Mouse (Mus musculus) bone marrow, adult 2 months (tissue): ENCODE measurements around the gene Olfr1158. TPM values are rescaled to one million over a fixed set of nuclear protein-coding genes. Genes with fewer than 3 reads are reported as not detected.
"Not testable (repeated sequence)": the region's sequence is repeated elsewhere in the genome, so short reads cannot be mapped to it uniquely, and the experiment has no call there.

ENCODE experiments used
- H3K27ac ChIP-seq: fragments of 200-500 bp; 2 replicates; pipeline ENCODE4 v1.5.1; 2012; ENCODE audit warnings: low read depth, mild to moderate bottlenecking, control low read depth, inconsistent platforms, low read length; ENCODE audit not compliant: control insufficient read depth, poor library complexity, insufficient read depth
- H3K4me1 ChIP-seq: fragments of 200-500 bp; 2 replicates; pipeline ENCODE4 v1.6.1; 2011; ENCODE audit warnings: low read length; ENCODE audit not compliant: control insufficient read depth, insufficient read depth
- H3K4me3 ChIP-seq: fragments of 200-500 bp; replicated peaks from 2 replicates; pipeline ENCODE3; 2011; ENCODE audit warnings: mild to moderate bottlenecking, low read depth, low read length, control low read depth; ENCODE audit not compliant: control insufficient read depth
- CTCF ChIP-seq: fragments of 200-500 bp; IDR thresholded peaks from 2 replicates; pipeline ENCODE4 v1.5.1; 2011; ENCODE audit warnings: low read length, control low read depth; ENCODE audit not compliant: control insufficient read depth, insufficient read depth
- POLR2A ChIP-seq: fragments of 200-500 bp; IDR thresholded peaks from 2 replicates; pipeline ENCODE4 v1.6.1; 2011; ENCODE audit warnings: low read depth, mild to moderate bottlenecking, control low read depth, low read length, borderline replicate concordance; ENCODE audit not compliant: control insufficient read depth
- WGBS: fragments of 180-500 bp; shearing (Covaris S2); methylation state at CpG from one replicate; pipeline ENCODE4 v1.1.7; 2018; 5-methylcytosine and 5-hydroxymethylcytosine counted together
- polyA plus RNA-seq: library from polyadenylated mRNA; stranded (reverse); fragments of >200 nt; gene quantifications from 2 replicates; pipeline ENCODE4 v1.2.4, GENCODE M21; 2011; ENCODE audit warnings: low replicate concordance; ENCODE audit not compliant: missing spikeins, insufficient read depth, insufficient read length

Gene Olfr1158
- not detected in 2 replicates for polyA plus RNA-seq

DNA sequence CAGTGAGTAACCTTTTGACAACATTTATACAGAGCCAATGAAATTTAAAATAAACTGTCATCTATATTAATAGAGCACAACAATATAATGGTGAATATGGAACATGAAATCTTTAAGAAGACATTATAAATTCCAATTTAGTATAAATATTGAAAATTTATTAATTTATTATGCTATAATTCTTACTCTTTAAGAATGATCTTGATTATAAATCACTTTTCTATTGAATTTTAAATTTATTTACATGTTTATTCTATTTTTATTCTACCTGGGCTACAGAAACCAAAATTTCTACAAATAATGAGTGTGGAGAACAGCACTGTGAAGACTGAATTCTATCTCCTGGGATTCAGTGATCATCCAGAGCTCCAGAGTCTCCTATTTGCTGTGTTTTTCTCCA is at the start of gene Olfr1158:
Olfr1158 (plus strand) TSS at position 301 of the 400 bp plus-strand sequence.
- TF ChIP-seq CTCF (no peak), POLR2A (no peak)

DNA sequence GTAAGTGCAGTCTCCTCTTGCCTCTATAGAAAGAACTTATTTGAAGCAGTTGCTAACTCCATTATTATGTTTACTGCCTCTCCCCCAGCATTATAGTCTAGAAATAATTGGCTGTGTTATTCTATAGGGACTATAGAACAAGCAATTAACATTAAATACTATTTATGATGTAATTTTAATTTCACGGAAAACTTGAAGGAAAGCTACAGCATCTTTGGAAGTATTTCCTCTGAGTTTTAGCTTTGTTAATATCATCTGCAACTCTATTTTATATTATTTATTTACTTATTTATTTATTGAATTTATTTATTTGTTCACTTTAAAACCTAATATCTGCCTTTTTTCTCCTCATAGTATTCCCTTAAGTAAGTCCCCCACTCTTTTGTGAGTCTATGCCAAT is 44.9 kb upstream of the Olfr1158 start, which contains the start of gene Olfr1155:
Olfr1155 (minus strand) TSS at position 101 of the 400 bp plus-strand sequence.
- H3K27ac ChIP-seq, result no peak within 1 kb of the TSS
- no peak within 1 kb of the TSS for H3K4me3 ChIP-seq
- no peak for TF ChIP-seq POLR2A
- 86% methylated on average over 1 of the region's 1 CpGs for WGBS
- no peaks in the 10 kb centered on the region for H3K4me1 ChIP-seq

More for the DNA sequence above, at the start of gene Olfr1158:
- Histone ChIP-seq H3K27ac (no peak within 1 kb of the TSS), H3K4me3 (no peak within 1 kb of the TSS), H3K4me1 (no peaks in the 10 kb centered on the region)

DNA sequence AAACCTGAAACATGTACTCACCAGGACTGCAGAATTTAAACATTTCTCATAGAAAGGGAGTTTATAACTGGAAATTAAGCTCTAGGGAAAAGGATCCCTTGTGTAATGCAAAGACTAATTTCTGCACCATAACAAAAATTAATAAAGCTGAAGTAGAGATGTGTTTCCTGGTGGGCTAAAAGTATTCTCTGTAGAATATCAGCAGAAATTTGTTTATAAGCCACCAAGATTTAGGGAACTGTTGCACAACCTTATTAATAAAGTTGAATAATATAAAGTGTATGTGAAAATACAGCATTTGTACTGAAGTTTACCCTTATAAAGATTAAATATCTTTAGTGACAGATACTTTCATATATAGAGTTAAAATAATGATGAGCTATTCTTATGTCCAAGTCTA is 36.9 kb upstream of the Olfr1158 start, which contains the start of gene Olfr1156:
Olfr1156 (minus strand) TSS at position 101 of the 400 bp plus-strand sequence.
- Histone ChIP-seq H3K27ac (no peak within 1 kb of the TSS), H3K4me1 (no peaks in the 10 kb centered on the region), H3K4me3 (no peak within 1 kb of the TSS)
- TF ChIP-seq CTCF (no peak), POLR2A (no peak)

DNA sequence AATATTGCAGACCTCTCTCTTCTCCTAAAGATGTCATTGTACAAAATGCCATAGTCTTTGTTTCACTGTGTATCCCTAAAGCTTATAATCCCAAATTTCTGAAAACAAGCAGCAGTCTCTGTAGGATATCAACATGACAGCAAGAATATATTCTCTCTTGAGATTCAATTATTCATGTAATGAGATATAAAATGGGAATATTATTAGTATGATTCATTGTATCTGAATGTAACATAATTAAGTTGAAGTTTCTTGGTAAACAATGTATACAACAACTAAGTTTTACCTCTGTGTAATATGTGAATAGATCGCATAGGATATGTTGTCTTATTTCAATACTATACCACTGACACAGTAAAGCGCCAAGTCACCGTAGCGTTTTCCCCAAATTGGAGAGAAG is 21.7 kb upstream of the Olfr1158 start, which contains the start of gene Olfr1157:
Olfr1157 (minus strand) TSS at position 101 of the 400 bp plus-strand sequence.
- WGBS, result 88% methylated on average over 4 of the region's 4 CpGs

DNA sequence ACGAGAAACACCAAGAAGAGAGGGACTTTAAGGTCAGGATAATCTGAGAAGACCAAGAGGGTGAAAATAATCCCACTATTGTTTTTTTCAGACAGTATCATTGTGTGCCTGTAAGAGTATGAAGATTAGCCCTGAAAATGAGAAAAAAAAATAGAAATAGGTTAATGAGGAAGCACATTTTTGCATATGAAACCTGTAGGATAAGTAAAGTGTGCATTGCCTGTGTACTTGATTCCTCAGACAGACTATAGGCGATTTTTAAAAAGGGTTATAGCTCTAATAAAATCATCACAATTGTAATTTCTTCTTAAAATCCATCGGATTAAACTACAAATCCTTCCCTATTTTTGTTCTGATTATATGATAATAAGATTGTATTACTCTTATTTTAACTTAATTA is 15.3 kb upstream of the Olfr1158 start, which contains the start of gene Olfr74:
Olfr74 (minus strand) TSS at position 101 of the 400 bp plus-strand sequence.
- H3K4me1 ChIP-seq, result no peaks in the 10 kb centered on the region
- TF ChIP-seq POLR2A, result no peak
- no peak for TF ChIP-seq CTCF
- no peak within 1 kb of the TSS for H3K4me3 ChIP-seq
- WGBS, result 62% methylated on average over 3 of the region's 3 CpGs
- H3K27ac ChIP-seq, result no peak within 1 kb of the TSS

More for the DNA sequence above, 21.7 kb upstream of the Olfr1158 start, which contains the start of gene Olfr1157:
- TF ChIP-seq CTCF (no peak), POLR2A (no peak)
- Histone ChIP-seq H3K4me3 (no peak within 1 kb of the TSS), H3K4me1 (no peaks in the 10 kb centered on the region), H3K27ac (no peak within 1 kb of the TSS)

DNA sequence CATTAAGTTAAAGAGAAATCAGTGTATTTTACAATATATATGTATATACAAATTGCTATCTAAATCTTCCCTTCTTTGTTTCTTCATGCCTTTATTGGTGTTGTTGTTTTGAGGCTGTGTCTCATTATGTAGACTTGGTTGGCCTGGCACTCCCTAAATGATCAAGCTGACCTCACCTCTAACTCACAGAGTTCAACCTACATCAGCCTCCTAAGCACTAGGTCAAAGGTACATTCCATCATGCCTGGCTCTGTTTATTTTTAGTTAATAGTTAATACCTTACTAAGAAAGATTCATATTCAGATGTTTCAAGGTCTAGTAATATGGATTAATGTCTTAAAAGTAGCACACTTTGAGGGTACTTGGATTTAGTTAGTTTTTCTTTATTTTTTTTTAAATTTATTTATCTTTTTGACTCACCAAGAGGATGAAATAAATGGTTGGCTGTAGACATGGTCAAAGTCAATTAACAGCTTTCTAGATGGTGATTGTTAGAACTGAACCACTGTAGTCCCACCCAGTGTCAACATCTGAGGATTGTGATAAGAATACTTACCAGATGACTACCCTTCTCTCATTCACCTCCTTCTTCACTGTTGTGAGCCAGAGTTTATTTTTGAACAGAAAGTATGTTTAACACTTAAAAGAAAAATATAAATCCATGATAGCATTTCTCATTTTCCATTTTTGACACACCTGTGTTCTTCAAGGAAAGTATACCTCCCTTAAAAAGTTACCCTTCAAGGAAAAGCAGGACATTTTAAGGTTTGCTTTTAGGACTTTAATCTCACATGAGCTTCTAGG is 17.8 kb downstream of the Olfr1158 start, which contains the start of gene Olfr1160:
Olfr1160 (minus strand) TSS at position 754 of the 804 bp plus-strand sequence.
- TF ChIP-seq POLR2A, result no peak
- no peak for TF ChIP-seq CTCF
- Histone ChIP-seq H3K4me3 (no peak within 1 kb of the TSS), H3K4me1 (no peaks in the 10 kb centered on the region), H3K27ac (no peak within 1 kb of the TSS)

DNA sequence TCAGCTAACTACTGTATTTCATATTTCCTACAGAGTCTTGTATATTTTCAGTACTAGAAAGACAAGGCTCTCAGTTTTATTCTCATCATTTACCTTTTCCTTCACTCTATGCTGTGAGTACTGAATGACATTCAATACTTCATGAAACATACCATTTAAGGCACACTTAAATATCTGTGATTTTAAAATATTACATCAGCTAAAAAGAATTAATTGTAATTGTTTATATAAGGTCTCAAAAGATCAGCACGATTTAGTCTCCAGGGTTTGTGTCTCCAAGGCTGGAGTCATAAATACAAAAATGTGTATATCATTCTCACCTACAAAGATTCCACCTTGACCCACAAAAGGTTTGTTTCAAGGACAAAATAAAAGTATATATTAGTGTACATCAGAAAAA is 32.6 kb downstream of the Olfr1158 start, which contains the start of gene Olfr1161:
Olfr1161 (plus strand) TSS at position 301 of the 400 bp plus-strand sequence.
- H3K4me3 ChIP-seq, H3K27ac ChIP-seq, H3K4me1 ChIP-seq: not testable (repeated sequence)
- 72% methylated on average over 1 of the region's 1 CpGs for WGBS

DNA sequence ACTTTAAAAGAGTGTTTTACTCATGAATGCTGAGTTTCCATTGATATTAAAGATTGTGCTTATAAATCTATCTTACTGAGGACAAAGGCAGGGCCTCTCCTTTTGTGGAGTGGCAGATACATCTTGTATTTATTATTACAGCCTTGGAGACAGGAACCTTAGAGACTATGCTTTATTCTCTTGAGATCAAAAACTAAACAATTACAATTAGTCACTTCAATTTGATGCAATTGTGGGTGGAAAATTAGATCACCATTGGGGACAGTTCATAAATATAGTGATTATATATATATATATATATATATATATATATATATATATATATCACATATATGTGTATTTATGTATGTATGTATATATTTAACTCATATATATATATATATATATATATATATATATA is 47.7 kb downstream of the Olfr1158 start, which contains the start of gene Olfr73:
Olfr73 (minus strand) TSS at position 101 of the 400 bp plus-strand sequence.
- TF ChIP-seq POLR2A (no peak), CTCF (no peak)
- Histone ChIP-seq H3K4me3 (no peak within 1 kb of the TSS), H3K4me1 (no peaks in the 10 kb centered on the region), H3K27ac (no peak within 1 kb of the TSS)

Other genes starting within 250 kb of the Olfr1158 start
- not detected in 2 replicates for gene Olfr1140, start 246.4 kb upstream of the Olfr1158 start, polyA plus RNA-seq
- not detected in 2 replicates for gene Olfr1141, start 236.1 kb upstream of the Olfr1158 start, polyA plus RNA-seq
- not detected in 2 replicates for gene Olfr152, start 210.6 kb upstream of the Olfr1158 start, polyA plus RNA-seq
- not detected in 2 replicates for gene Olfr1143, start 189.5 kb upstream of the Olfr1158 start, polyA plus RNA-seq
- gene Olfr1145, start 180.3 kb upstream of the Olfr1158 start, polyA plus RNA-seq, result not detected in 2 replicates
- not detected in 2 replicates for gene Olfr1148, start 159.6 kb upstream of the Olfr1158 start, polyA plus RNA-seq
- gene Olfr1150-ps1, start 146.1 kb upstream of the Olfr1158 start, polyA plus RNA-seq, result not detected in 2 replicates
- not detected in 2 replicates for gene Olfr1151, start 134.3 kb upstream of the Olfr1158 start, polyA plus RNA-seq
- 0.54 and 1.6 TPM in 2 replicates for gene Olfr1152, start 123.6 kb upstream of the Olfr1158 start, polyA plus RNA-seq
- not detected in 2 replicates for gene Olfr1153, start 95.2 kb upstream of the Olfr1158 start, polyA plus RNA-seq
- gene Olfr1154, start 84.9 kb upstream of the Olfr1158 start, polyA plus RNA-seq, result not detected in 2 replicates
- gene Olfr1155, start 45.0 kb upstream of the Olfr1158 start, polyA plus RNA-seq, result not detected in 2 replicates
- gene Olfr1156, start 37.0 kb upstream of the Olfr1158 start, polyA plus RNA-seq, result not detected in 2 replicates
- gene Olfr1157, start 21.8 kb upstream of the Olfr1158 start, polyA plus RNA-seq, result not detected in 2 replicates
- gene Olfr74, start 15.4 kb upstream of the Olfr1158 start, polyA plus RNA-seq, result not detected in 2 replicates
- gene Olfr1160, start 18.2 kb downstream of the Olfr1158 start, polyA plus RNA-seq, result not detected in 2 replicates
- gene Olfr1161, start 32.7 kb downstream of the Olfr1158 start, polyA plus RNA-seq, result not detected in 2 replicates
- not detected in 2 replicates for gene Olfr73, start 47.6 kb downstream of the Olfr1158 start, polyA plus RNA-seq
- gene Olfr1162, start 61.0 kb downstream of the Olfr1158 start, polyA plus RNA-seq, result 0.34 and 0.92 TPM in 2 replicates
- not detected in 2 replicates for gene Olfr1163, start 81.7 kb downstream of the Olfr1158 start, polyA plus RNA-seq
- gene Olfr1164, start 103.9 kb downstream of the Olfr1158 start, polyA plus RNA-seq, result not detected in 2 replicates
- not detected in 2 replicates for gene Olfr1166, start 138.2 kb downstream of the Olfr1158 start, polyA plus RNA-seq
- gene Olfr1167, start 165.1 kb downstream of the Olfr1158 start, polyA plus RNA-seq, result not detected in 2 replicates
- not detected in 2 replicates for gene Olfr1168, start 191.8 kb downstream of the Olfr1158 start, polyA plus RNA-seq
- gene Olfr1170, start 238.2 kb downstream of the Olfr1158 start, polyA plus RNA-seq, result not detected in 2 replicates